Mouse (Mus musculus) thymus, postnatal 4 days (tissue): ENCODE data around the gene Pakap.

Source experiments
- DNase-seq: peaks from one replicate; pipeline ENCODE4 v3.0.0; 2021

Gene Pakap

DNA sequence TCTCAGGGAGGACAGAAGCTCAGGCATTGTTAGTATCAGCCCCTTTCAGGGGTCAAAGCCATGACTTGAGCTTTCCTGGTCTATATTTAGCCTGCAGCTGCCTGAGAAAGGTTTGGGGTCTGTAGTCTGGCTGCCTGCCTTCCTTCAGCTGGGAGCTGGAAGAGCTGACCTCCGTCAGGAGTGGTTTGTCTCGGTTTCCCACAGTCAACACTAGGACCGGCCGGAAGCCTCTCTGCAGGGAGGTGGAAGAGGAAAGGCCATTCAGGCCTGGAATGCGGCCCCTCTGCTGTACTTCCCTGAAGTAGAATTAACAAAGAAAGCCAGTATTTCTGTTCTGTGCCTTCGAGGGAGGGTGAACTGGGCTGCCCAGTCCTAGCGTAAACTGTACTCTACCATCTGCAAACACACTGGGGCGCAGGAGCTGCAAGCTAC is 279.0 kb downstream of the Pakap start:
- no peak for DNase-seq

- no peak for DNase-seq
Observed at GRCm38 (mm10) chr4:57847676-57848075, 279.7 kb downstream of the Pakap start.

- DNase-seq = no peak
Observed at GRCm38 (mm10) chr4:57849465-57849864, 281.5 kb downstream of the Pakap start.

DNA sequence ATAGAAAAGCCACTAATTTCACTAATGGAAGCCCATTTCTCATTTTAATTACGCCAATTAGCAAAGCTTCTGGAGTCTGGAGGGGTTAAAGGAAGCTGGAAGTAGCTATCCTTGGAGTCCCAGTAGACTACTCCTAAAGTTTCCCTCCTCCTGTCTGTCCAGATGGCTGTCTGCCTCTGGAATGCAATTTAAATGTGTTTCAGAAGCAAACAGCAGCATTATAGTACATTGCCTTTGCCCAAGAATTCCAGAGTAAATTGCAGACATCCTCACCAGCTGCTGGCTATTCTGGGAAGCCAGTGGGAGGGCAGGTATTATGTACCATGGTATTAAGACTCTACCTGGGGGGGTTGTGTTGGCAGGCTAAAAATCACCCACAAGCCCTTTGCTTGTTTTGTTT is 283.8 kb downstream of the Pakap start:
- no peak for DNase-seq

GRCm38 (mm10) chr4:57852461-57853040 is 284.6 kb downstream of the Pakap start:
- no peak for DNase-seq

DNA sequence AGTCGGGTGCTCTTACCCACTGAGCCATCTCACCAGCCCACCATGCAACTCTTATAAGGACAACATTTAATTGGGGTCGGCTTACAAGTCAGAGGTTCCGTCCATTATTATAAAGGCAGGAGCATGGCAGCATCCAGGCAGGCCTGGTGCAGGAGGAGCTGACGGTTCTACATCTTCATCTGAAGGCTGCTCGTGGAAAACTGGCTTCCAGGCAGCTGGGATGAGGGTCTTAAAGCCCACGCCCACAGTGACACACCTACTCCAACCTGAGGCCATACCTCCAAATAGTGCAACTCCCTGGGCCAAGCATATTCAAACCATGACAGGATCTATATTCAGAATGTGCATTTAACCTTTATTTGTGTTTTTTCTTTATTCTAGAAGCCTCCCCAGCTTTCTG is 286.2 kb downstream of the Pakap start:
- no peak for DNase-seq

GRCm38 (mm10) chr4:57855281-57855941 is 287.4 kb downstream of the Pakap start:
- no peak for DNase-seq

- DNase-seq = no peak
Observed at GRCm38 (mm10) chr4:57856673-57857072, 288.7 kb downstream of the Pakap start.

DNA sequence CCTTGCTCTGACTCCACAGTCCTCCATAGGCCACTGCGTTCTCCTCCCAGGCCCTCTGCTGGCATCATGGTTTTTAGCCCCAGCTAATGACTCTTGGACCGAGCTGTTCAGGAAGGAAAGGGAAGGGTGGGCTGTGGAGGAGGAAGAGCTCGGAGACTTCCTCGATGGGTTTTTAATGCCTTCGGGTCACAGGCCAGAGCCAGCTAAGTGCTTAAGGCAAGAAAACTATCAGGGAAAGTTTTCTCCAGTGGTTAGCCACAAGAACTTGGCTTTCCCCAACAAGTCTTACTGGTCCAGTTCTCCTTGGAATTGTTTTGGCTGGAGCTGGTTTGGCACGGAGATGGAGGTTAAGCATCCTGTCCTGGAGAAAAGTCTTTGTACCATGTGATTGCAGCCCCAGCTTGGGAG is 292.2 kb downstream of the Pakap start:
- no peak for DNase-seq

GRCm38 (mm10) chr4:57861166-57861565 is 293.2 kb downstream of the Pakap start:
- no peak for DNase-seq

- no peak for DNase-seq
Observed at GRCm38 (mm10) chr4:57861856-57862255, 293.9 kb downstream of the Pakap start.

- DNase-seq = no peak
Observed at GRCm38 (mm10) chr4:57862269-57862986, 294.4 kb downstream of the Pakap start.

GRCm38 (mm10) chr4:57866088-57866487 is 298.1 kb downstream of the Pakap start:
- no peak for DNase-seq

- DNase-seq = no peak
Observed at GRCm38 (mm10) chr4:57866990-57867389, 299.0 kb downstream of the Pakap start.

DNA sequence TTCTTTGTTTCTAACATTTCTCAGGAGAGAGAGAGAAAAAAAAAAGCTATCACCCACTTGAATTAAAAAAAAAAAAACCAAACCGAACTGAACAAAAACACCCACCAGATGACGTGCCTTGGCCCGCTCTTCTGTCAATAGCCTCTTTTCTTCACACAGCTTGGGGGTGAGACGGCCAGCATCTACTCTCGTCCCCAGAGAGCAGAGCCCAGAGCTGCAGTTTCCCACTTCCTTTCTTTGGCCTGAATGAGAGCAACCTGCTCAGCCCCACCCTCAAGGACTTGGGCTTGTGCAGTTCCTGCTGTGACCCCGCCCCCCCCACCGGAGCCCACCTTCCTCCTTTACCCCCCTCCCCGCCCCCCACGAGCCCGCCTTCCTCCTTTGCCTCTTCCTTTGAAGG is 299.5 kb downstream of the Pakap start:
- DNase-seq = peak; percentile 69

DNA sequence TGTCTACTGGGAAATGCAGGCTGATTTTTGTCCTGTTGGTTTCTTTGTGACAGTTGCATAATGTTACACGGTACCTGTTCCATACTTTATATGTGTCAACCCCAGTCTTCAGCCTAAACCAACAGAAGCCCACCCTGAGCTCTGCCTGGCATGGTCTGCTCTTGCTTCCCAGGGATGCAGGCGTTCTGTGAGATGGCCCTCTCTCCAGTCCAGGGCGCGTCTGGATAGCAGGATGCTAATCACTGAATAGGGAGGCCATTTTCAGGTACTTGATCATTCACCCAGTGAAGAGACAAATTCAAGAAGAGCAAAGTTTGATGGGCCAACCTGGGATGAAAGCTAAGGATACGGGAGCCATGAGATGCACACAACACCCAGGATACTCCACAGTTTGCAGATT is 311.2 kb downstream of the Pakap start:
- no peak for DNase-seq

DNA sequence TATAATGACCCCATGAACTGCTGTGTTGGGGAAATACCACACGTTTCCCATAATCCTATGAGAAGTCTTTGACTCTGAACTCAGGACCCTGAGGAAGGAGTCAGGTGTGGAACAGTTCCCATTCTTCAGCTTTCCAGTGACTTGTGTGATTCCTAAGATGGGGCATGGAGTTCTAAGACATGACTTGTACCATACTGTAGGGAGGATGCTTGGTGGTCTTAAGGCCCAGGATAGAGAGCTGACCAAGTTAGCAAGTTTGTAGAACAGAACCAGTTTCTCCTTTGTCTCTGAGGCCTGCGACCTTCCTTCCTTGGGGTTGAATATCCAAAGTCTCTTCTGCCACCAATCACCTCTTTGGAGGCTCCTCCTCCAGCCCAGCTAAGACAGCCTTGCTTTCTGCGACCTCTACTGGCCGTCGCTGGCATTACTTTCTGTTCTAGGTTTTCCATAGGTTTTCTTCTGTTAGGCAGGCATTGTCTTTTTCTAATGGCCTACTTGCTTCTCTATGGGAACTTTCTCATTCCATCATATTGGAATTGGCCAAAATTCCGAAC is 311.9 kb downstream of the Pakap start:
- peak; percentile 92 for DNase-seq

DNA sequence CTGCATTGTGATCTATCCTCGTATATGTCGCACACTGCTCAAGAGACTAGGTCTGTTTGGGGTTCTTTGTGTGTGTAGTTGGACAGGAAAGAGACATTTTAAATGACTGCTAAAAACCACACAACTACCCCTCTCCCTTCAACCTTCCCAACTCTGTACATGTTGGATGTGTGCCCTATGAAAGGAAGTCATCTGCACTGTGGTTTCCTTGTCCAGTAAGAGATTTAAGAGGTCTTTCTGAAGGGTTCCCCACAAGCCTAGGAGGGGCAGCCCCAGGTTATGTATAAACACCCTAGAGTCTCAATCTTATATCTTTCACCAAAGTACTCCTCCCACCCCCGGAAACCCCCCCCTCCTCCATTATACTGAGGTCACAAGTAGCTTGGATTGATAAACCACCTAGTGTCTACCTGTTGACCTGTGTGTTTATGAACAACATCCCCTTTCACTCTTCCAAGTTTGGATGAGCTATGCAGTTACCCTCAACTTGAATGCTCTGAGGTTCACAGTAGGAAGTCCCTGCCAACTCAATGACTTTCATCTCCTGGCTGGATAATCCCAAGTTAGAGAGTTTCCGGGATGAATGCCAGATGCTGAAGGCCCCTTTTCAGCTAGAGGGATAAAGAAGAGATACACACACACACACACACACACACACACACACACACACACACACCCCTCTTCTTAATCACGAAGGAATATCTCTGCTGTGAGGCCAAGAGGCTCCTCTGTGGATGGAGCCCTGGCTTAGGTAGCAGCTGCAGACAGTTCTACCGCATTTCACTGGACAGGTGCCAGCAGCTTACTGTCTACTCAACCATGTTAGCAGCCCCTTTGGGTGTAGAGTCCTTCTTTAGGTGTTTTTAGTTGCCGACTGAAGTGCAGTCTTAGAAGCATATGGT is 315.8 kb downstream of the Pakap start:
- DNase-seq = no peak

- no peak for DNase-seq
Observed at GRCm38 (mm10) chr4:57884511-57884910, 316.5 kb downstream of the Pakap start.

- no peak for DNase-seq
Observed at GRCm38 (mm10) chr4:57885186-57885585, 317.2 kb downstream of the Pakap start.

DNA sequence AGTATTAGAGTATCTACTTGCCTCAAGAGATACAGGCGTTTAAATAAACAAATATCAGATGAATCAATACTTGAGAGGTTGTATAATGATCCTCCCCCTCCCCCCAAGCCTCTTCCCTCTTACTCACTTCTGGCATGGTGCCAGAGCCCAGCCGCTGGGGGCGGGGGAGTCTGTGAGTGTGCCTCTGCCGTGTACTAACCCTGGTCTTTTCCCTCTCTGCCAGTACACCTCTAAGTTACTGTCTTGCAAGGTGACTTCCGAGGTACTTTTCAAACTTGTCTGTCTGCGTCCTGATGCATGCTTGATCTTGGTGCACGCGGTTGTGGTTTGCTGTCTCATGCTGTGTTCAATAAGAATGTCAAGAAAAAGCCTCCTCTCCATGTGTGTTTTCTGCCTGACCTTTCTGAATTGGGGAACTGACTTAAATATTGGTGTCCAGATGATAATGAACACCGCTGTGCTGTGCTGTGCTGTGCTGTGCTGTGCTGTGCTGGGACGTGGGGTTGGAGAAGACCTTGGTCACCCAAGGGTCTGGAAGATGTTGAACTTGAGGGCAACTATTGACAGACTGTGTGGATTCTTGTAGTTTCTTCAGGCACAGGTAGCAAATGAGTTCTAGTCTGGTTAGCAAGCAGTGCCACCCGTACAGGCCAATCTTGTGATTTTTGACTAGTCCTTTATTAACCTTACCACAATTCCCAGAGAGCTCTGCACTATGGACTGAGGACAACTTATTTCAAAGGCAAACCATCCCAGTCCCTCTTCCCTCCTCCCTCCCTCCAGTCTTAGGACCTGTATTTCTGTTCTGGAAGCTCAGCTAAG is 318.3 kb downstream of the Pakap start:
- peak; percentile 64 for DNase-seq

GRCm38 (mm10) chr4:57886888-57887230 is 318.9 kb downstream of the Pakap start:
- DNase-seq = no peak
